27 mouse cellular contexts compared by ENCODE assay signal in the genomic region with DNA sequence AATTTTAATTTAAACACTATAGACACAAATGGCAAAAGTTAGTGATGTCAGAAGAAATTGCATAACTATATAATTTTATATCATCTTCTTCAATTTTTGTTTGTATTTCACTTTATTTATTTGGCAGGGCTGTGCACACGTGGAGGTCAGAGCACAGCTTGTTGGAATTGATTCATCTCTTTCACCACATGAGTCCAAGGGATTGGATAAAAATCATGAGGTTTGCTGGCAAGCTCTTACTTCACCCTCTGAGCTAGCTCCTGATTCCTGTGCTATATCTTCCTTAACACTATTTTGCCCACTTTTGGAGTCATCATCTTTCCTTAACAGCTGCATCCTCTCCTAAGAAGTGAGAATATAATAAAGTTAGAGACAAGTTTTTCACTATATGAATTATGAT. TPM values are rescaled to one million over a fixed set of nuclear protein-coding genes. Genes with fewer than 3 reads are reported as not detected.
"Had no signal": no experiment of that assay in that cellular context is flagged by ENCODE, and none has a peak within 500 bp of the region (broad histone marks: within the 10 kb centered on the region; RNA-seq: fewer than 3 reads in every experiment).

No protein-coding gene starts in this region.

- H3K4me3 ChIP-seq: gastrocnemius, adult 2 months; heart, embryonic 10.5 days; heart, embryonic 12.5 days; hindbrain, embryonic 10.5 days; hindbrain, embryonic 12.5 days; intestine, embryonic 15.5 days; layer of hippocampus, adult 2 months; left cerebral cortex, adult 2 months; limb, embryonic 10.5 days; limb, embryonic 12.5 days; liver, embryonic 13.5 days; liver, embryonic 15.5 days had no signal

- H3K27ac ChIP-seq: gastrocnemius, adult 2 months; heart, embryonic 10.5 days; hindbrain, embryonic 10.5 days; hindbrain, embryonic 12.5 days; hindbrain, embryonic 14.5 days; intestine, embryonic 15.5 days; layer of hippocampus, adult 2 months; left cerebral cortex, adult 2 months; limb, embryonic 10.5 days; limb, embryonic 12.5 days; liver, embryonic 13.5 days; liver, embryonic 15.5 days had no signal

- H3K36me3 ChIP-seq: heart, embryonic 10.5 days; heart, embryonic 12.5 days; hindbrain, embryonic 10.5 days; hindbrain, embryonic 12.5 days; intestine, embryonic 15.5 days; limb, embryonic 10.5 days; limb, embryonic 12.5 days; liver, embryonic 13.5 days; liver, embryonic 15.5 days had no signal

- H3K27me3 ChIP-seq: heart, embryonic 12.5 days; hindbrain, embryonic 12.5 days; intestine, embryonic 15.5 days; limb, embryonic 12.5 days; liver, embryonic 13.5 days; liver, embryonic 15.5 days had no signal

- ATAC-seq: inflammation-experienced regulatory T-cells, adult 6 months; intestine, embryonic 15.5 days; intestine, postnatal 0 days had no signal

- H3K4me2 ChIP-seq: heart, embryonic 12.5 days; hindbrain, embryonic 12.5 days; hindbrain, embryonic 14.5 days; intestine, embryonic 15.5 days; limb, embryonic 12.5 days; liver, embryonic 11.5 days; liver, embryonic 13.5 days; liver, embryonic 15.5 days had no signal

- H3K9me3 ChIP-seq: heart, embryonic 10.5 days; heart, embryonic 12.5 days; hindbrain, embryonic 10.5 days; hindbrain, embryonic 12.5 days; intestine, embryonic 15.5 days; limb, embryonic 10.5 days; limb, embryonic 12.5 days; liver, embryonic 13.5 days; liver, embryonic 15.5 days had no signal

- H3K4me1 ChIP-seq: heart, embryonic 10.5 days; heart, embryonic 12.5 days; hindbrain, embryonic 10.5 days; hindbrain, embryonic 12.5 days; intestine, embryonic 15.5 days; limb, embryonic 10.5 days; limb, embryonic 12.5 days; liver, embryonic 13.5 days; liver, embryonic 15.5 days had no signal

- H3K9ac ChIP-seq: heart, embryonic 12.5 days; hindbrain, embryonic 12.5 days; hindbrain, embryonic 14.5 days; intestine, embryonic 15.5 days; limb, embryonic 12.5 days; liver, embryonic 13.5 days; liver, embryonic 15.5 days had no signal

- DNase-seq: gastrocnemius, adult 2 months; gastrocnemius, postnatal 10 days; gastrocnemius, postnatal 25 days; heart, adult 18-20 months; heart, postnatal 10 days; heart, postnatal 4 days; kidney, adult 18-20 months; kidney, adult 8-10 months; kidney, postnatal 10 days; kidney, postnatal 25 days; kidney, postnatal 4 days; liver, embryonic 13.5 days had no signal

RNA-seq across cellular contexts. Expression of gene Sema3d, which starts 5.9 kb away (rescaled TPM):
- total RNA-seq: granulocyte monocyte progenitor cell, adult 5-6 weeks had no signal
